Mouse (Mus musculus) small intestine, adult 2 months (tissue): ENCODE measurements around the gene Sidt2. TPM values are rescaled to one million over a fixed set of nuclear protein-coding genes. Genes with fewer than 3 reads are reported as not detected.

ENCODE experiments used
- H3K27ac ChIP-seq: fragments of 200-500 bp; 2 replicates; pipeline ENCODE4 v1.5.1; 2012; ENCODE audit warnings: low read depth, low read length, control low read depth, inconsistent platforms; ENCODE audit not compliant: insufficient read depth
- H3K27me3 ChIP-seq: fragments of 200-500 bp; 2 replicates; pipeline ENCODE4 v1.6.1; 2012; ENCODE audit warnings: mild to moderate bottlenecking, moderate library complexity, low read length, inconsistent platforms; ENCODE audit not compliant: control insufficient read depth, insufficient read depth
- H3K36me3 ChIP-seq: fragments of 200-500 bp; 2 replicates; pipeline ENCODE4 v1.6.1; 2012; ENCODE audit warnings: mild to moderate bottlenecking, low read length, control low read depth, inconsistent platforms; ENCODE audit not compliant: control insufficient read depth, insufficient read depth
- H3K4me1 ChIP-seq: fragments of 200-500 bp; 2 replicates; pipeline ENCODE4 v1.6.1; 2012; ENCODE audit warnings: low read length, inconsistent platforms, mixed read lengths; ENCODE audit not compliant: control insufficient read depth, insufficient read depth, insufficient read length
- H3K4me3 ChIP-seq: fragments of 200-500 bp; 2 replicates; pipeline ENCODE4 v1.5.1; 2012; ENCODE audit warnings: low read depth, mild to moderate bottlenecking, control low read depth, inconsistent platforms, low read length, moderate library complexity
- CTCF ChIP-seq: fragments of 200-500 bp; IDR thresholded peaks from 2 replicates; pipeline ENCODE4 v1.5.1; 2012; ENCODE audit warnings: low read depth, mild to moderate bottlenecking, control low read depth, inconsistent platforms, low read length, moderate library complexity, mixed read lengths; ENCODE audit not compliant: insufficient replicate concordance, insufficient read length; ENCODE audit errors: extremely low read depth
- POLR2A ChIP-seq: fragments of 200-500 bp; IDR thresholded peaks from 2 replicates; pipeline ENCODE4 v1.6.1; 2012; ENCODE audit warnings: low read depth, mild to moderate bottlenecking, control low read depth, inconsistent platforms, low read length, moderate library complexity
- WGBS: fragments of 180-500 bp; shearing (Covaris S2); methylation state at CpG from one replicate; pipeline ENCODE4 v1.1.7; 2018; 5-methylcytosine and 5-hydroxymethylcytosine counted together
- polyA plus RNA-seq: library from polyadenylated mRNA; depleted of rRNA; stranded (reverse); fragments of >200 nt; gene quantifications from 2 replicates; pipeline ENCODE4 v1.2.3, GENCODE M21; 2012

Sidt2 gene
- polyA plus RNA-seq, 1 experiment: 348 TPM

- Histone ChIP-seq H3K4me3 (no peak overlapping the region), H3K4me1 (peaks cover 15% of the 10 kb centered on the region), H3K27me3 (no peaks in the 10 kb centered on the region), H3K27ac (no peak overlapping the region), H3K36me3 (peaks cover 63% of the 10 kb centered on the region)
- WGBS: 86% methylated on average over 5 of the region's 5 CpGs
- no peak for TF ChIP-seq CTCF
Measured at GRCm38 (mm10) chr9:45929285-45929684, 25.8 kb downstream of the Sidt2 start.

DNA sequence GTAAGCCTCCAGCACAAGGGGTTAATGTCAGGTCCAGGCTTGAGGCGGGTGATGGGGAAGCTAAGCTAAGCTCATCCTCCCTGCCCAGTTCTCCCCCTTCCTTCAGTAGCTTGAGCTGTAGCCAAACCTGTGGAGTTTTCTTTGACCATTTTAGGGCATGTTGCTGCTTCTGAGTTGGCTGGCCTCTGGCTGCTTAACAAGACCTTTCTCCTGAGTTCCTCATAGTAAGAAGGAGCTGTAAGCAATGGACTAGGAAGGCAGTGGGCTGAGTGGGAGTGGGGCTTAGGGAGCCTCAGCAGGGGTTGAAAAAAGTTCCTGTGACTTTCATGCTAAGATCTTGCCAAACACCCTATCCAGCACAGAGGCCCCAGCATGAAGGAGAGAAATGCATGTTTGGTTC, 35.2 kb downstream of the Sidt2 start:
- peak overlapping the region; percentile 71 for H3K27ac ChIP-seq
- peaks cover 63% of the 10 kb centered on the region for H3K36me3 ChIP-seq
- 71% methylated on average over 1 of the region's 1 CpGs for WGBS
- H3K4me3 ChIP-seq: no peak overlapping the region
- TF ChIP-seq CTCF (no peak), POLR2A (no peak)
- H3K27me3 ChIP-seq: no peaks in the 10 kb centered on the region
- H3K4me1 ChIP-seq: no peaks in the 10 kb centered on the region

DNA sequence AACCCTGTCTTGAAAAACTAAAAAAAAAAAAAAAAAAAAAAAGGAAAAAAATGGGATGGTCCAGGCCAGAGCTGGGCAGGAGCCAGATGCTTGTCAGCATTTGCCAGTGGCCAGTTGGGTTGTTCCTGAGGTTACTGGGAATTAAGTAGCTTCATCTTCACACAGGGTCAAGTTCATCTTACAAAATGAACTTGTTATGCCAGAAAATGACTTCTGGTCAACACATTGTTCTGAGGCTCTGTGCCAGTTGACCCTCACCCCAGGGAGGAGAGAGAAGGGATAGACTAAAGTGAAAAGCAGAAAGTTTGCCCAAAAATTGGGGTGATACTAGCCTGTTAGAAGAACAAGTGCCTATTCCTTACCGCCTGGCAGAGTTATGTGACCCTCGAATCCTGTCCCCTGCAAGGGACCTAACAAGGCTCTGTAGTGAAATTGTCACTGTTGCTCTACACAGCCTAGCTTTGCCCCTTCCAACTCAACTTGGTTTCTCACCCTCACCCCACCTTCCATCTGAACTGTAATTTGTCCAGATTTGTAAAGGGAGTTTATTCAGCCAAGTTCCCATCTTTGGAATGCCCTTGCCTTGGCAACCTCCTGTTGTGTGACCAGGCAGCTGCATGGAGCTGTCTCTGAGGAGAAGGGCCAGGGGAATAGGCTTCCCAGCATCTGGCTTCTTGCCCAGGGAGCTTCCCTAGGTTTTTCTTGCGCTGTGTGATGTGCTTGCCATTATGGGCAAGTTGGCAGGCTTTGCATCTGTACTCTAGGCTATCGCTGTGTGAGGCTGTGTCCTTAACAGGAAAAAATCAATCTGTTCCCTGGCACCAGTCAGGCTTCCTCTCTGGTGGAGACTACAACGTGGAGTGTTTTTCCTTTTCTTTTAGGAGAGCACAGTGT, 37.8 kb downstream of the Sidt2 start:
- Histone ChIP-seq H3K27me3 (no peaks in the 10 kb centered on the region), H3K27ac (peak overlapping the region; percentile 30), H3K4me3 (no peak overlapping the region), H3K4me1 (no peaks in the 10 kb centered on the region), H3K36me3 (peaks cover 70% of the 10 kb centered on the region)
- 74% methylated on average over 5 of the region's 5 CpGs for WGBS
- TF ChIP-seq CTCF (no peak), POLR2A (no peak)

DNA sequence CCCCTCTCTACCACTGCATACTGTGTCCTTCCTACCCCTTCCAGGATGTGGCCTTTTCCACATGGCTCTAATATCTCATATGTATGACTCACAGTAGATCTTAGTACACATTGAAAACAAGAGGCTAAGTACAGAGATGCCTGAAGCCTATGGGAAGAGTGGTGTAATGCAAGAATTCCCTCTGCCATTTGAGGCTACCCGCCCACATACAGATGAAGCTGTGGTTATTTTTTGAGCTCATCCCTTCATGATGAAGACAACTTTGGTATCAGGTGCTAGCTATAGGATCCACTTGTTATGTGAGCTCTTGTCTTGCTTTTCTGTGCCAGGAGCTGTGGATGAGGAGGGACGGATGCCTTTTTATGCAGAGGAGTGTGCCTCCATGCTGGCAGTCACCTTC, 39.4 kb downstream of the Sidt2 start:
- Histone ChIP-seq H3K27me3 (no peaks in the 10 kb centered on the region), H3K36me3 (peaks cover 78% of the 10 kb centered on the region), H3K4me1 (no peaks in the 10 kb centered on the region), H3K4me3 (no peak overlapping the region), H3K27ac (no peak overlapping the region)
- TF ChIP-seq CTCF: no peak
- no peak for TF ChIP-seq POLR2A
- WGBS: 94% methylated on average over 2 of the region's 2 CpGs

GRCm38 (mm10) chr9:45911673-45912072, 43.4 kb downstream of the Sidt2 start:
- no peak overlapping the region for H3K27ac ChIP-seq
- H3K4me1 ChIP-seq: no peaks in the 10 kb centered on the region
- 71% methylated on average over 1 of the region's 1 CpGs for WGBS
- H3K36me3 ChIP-seq: peaks cover 65% of the 10 kb centered on the region
- H3K27me3 ChIP-seq: no peaks in the 10 kb centered on the region
- TF ChIP-seq CTCF (peak; percentile 67; the same call in 1 of the 2 replicates), POLR2A (no peak)
- no peak overlapping the region for H3K4me3 ChIP-seq

GRCm38 (mm10) chr9:45910995-45911394, 44.1 kb downstream of the Sidt2 start:
- TF ChIP-seq CTCF (no peak), POLR2A (no peak)

DNA sequence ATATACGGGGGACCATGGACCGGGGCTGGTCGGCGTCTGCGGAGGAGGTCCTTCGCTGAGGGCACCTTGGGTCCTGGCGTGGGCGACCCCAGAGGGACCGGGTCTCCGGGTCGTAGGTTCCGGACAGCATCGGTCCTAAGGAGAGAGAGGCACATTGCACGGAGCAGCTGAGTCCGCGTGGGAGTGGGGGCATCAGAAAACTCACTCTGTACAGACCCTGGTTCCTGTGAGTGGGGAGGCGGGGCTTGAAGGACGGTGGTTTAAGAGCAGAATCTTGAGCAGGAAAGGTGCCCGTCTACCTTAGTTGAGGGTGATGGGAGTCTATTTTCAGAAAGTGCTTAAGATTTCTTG, 48.0 kb downstream of the Sidt2 start:
- Histone ChIP-seq H3K27me3 (no peaks in the 10 kb centered on the region), H3K27ac (peak overlapping the region; percentile 67), H3K36me3 (peaks cover 28% of the 10 kb centered on the region), H3K4me3 (peak overlapping the region; percentile 83), H3K4me1 (peaks cover 4% of the 10 kb centered on the region; the same call in 1 of the 2 replicates)
- TF ChIP-seq POLR2A (no peak), CTCF (no peak)
- under 1% methylated on average over 18 of the region's 19 CpGs for WGBS

More at GRCm38 (mm10) chr9:45910995-45911394, 44.1 kb downstream of the Sidt2 start:
- no peaks in the 10 kb centered on the region for H3K4me1 ChIP-seq
- H3K4me3 ChIP-seq: no peak overlapping the region
- WGBS: 59% methylated on average over 3 of the region's 3 CpGs
- no peaks in the 10 kb centered on the region for H3K27me3 ChIP-seq
- H3K36me3 ChIP-seq: peaks cover 62% of the 10 kb centered on the region
- no peak overlapping the region for H3K27ac ChIP-seq
